Mouse (Mus musculus): ENCODE data around the gene Zfp609. TPM values are rescaled to one million over a fixed set of nuclear protein-coding genes. Genes with fewer than 3 reads are reported as not detected.

Zfp609 gene
- total RNA-seq, 2 experiments from 2014 or later, result 2.8 to 9.2 TPM

DNA sequence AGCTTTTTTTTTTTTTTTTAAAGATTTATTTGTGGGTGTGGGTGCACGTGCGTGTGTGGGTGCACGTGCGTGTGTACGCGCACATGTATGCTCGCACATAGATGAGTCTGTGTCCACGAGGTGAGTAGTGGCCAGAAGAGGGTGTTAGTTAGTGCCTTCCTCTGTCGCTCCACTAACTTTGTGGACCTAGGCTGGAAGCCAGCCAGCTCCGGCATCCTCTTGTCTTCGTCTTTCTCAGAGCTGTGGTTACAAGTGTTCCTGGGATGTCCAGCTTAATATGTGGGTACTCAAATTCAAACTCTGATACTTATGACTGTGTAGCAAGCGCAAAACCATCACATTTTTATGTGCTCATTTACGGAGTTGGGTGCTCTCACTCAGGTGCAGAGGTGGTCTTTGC, 178.6 kb downstream of the Zfp609 start:
- ATAC-seq (replicated peaks; ENCODE audit: low FRiP score, poor library complexity, severe bottlenecking), result no peak

DNA sequence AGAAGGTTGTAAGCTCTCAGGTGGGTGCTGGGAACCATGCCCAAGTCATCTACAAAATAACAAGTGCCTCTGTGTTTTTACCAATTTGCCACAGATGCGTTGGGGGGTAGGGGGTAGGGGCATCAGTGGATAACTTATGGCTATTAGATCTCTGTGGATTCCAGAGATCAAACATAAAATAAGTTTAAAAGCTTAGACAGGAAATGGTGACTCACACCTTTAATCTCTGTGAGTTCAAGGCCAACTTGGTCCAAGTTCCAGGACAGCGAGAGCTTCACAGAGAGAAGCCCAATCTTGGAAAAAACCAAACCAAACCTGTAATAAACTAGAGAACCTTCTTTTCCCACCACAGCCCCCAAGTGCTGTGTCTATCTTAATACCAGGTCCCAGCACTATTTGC, 180.6 kb downstream of the Zfp609 start:
- ATAC-seq (replicated peaks; ENCODE audit: low FRiP score, poor library complexity, severe bottlenecking), result no peak

DNA sequence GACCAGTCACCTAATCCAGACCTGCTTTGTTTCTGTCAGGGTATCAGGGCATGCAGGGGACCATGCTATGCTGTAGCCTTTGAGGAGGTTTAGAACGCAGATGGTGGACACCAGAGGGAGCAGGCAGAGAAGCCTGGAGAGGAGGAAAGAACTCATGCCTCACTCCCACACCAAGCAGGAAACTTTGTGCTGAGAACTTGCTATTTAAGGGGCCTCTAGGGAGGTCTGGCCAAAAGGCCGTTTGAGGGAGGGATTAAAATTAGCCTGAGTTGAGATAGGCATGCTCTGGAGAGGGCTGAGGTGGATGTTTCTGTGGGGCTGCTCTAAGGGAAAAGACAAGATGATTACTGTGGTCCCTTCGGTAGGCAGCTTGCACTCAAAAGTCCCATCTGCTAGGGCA, 181.4 kb downstream of the Zfp609 start:
- no peak for ATAC-seq (replicated peaks; ENCODE audit: low FRiP score, poor library complexity, severe bottlenecking)

DNA sequence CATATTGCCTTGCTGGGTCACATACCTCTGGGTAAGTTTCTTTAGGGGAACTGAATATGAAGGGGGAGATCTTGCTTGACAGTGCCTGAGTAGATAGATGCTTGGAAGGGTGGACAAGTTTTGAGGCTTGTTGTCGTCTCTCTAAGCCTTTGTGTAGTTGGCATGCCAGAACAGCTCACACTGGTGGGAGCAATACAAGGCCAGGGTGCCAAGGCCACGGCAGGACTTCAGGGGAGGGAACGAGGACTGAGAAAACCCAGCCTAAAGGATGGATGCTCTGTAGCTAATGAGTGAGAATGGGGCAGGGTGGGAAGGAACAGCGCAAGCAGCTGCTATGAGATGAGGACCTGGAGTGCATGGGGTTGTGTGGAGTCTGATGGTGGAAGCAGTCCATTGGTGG, 182.4 kb downstream of the Zfp609 start:
- ATAC-seq (replicated peaks; ENCODE audit: low FRiP score, poor library complexity, severe bottlenecking), result no peak

DNA sequence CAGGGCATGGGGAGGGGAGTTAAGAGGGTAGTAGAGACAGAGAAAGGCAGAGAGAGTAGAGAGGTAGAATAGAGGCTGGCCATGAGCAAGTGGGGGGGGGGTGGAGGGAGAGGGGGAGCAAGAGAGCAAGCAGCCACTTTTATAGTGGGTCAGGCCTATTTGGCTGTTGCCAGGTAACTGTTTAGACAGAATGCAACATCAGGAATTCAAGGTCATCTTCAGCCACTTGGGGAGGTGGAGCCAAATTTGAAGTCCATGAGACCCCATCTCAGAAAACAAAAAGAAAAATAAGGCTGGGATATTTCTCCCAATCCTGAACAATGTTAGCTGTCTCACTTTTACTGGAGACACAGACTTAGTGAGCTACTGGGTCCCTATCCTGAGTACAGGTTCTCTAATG, 184.8 kb downstream of the Zfp609 start:
- ATAC-seq (replicated peaks; ENCODE audit: low FRiP score, poor library complexity, severe bottlenecking), result no peak

Other genes starting within 250 kb of the Zfp609 start
- 32.3 and 42.2 TPM in 2 replicates for gene Plekho2, start 247.5 kb downstream of the Zfp609 start, total RNA-seq (2015; ENCODE audit: low replicate concordance)
- 48.6 and 54.6 TPM in 2 replicates for gene Plekho2, start 247.5 kb downstream of the Zfp609 start, total RNA-seq (2017; ENCODE audit: low replicate concordance)
- gene Pif1, start 240.4 kb downstream of the Zfp609 start, total RNA-seq (2015; ENCODE audit: low replicate concordance), result 75.0 and 77.1 TPM in 2 replicates
- 68.7 and 94.9 TPM in 2 replicates for gene Pif1, start 240.4 kb downstream of the Zfp609 start, total RNA-seq (2017; ENCODE audit: low replicate concordance)
- gene Rbpms2, start 197.9 kb downstream of the Zfp609 start, total RNA-seq (2015; ENCODE audit: low replicate concordance), result 9.6 TPM in 1 of 2 replicates, not detected in the other
- gene Rbpms2, start 197.9 kb downstream of the Zfp609 start, total RNA-seq (2017; ENCODE audit: low replicate concordance), result not detected in 2 replicates
- 3.4 and 7.2 TPM in 2 replicates for gene Oaz2, start 159.6 kb downstream of the Zfp609 start, total RNA-seq (2015; ENCODE audit: low replicate concordance)
- 1.4 and 9.2 TPM in 2 replicates for gene Oaz2, start 159.6 kb downstream of the Zfp609 start, total RNA-seq (2017; ENCODE audit: low replicate concordance)
- 85.4 and 127 TPM in 2 replicates for gene Pclaf, start 62.7 kb upstream of the Zfp609 start, total RNA-seq (2015; ENCODE audit: low replicate concordance)
- 132 and 204 TPM in 2 replicates for gene Pclaf, start 62.7 kb upstream of the Zfp609 start, total RNA-seq (2017; ENCODE audit: low replicate concordance)
- 9.2 and 10.8 TPM in 2 replicates for gene Trip4, start 81.2 kb upstream of the Zfp609 start, total RNA-seq (2015; ENCODE audit: low replicate concordance)
- 10.1 and 13.3 TPM in 2 replicates for gene Trip4, start 81.2 kb upstream of the Zfp609 start, total RNA-seq (2017; ENCODE audit: low replicate concordance)
- gene Csnk1g1, start 81.4 kb upstream of the Zfp609 start, total RNA-seq (2015; ENCODE audit: low replicate concordance), result 11.7 and 25.9 TPM in 2 replicates
- gene Csnk1g1, start 81.4 kb upstream of the Zfp609 start, total RNA-seq (2017; ENCODE audit: low replicate concordance), result 15.9 and 29.7 TPM in 2 replicates
- gene Ppib, start 232.7 kb upstream of the Zfp609 start, total RNA-seq (2015; ENCODE audit: low replicate concordance), result 181 and 260 TPM in 2 replicates
- gene Ppib, start 232.7 kb upstream of the Zfp609 start, total RNA-seq (2017; ENCODE audit: low replicate concordance), result 219 and 274 TPM in 2 replicates
- 179 and 188 TPM in 2 replicates for gene Snx22, start 242.2 kb upstream of the Zfp609 start, total RNA-seq (2015; ENCODE audit: low replicate concordance)
- 123 and 145 TPM in 2 replicates for gene Snx22, start 242.2 kb upstream of the Zfp609 start, total RNA-seq (2017; ENCODE audit: low replicate concordance)

Measured in erythroid progenitor cell, adult 5-6 weeks (primary cell).